Mouse (Mus musculus) testis, adult 2 months (tissue): ENCODE measurements around the gene Tsks.

Experiments used
- CTCF ChIP-seq: fragments of 200-500 bp; IDR thresholded peaks from 2 replicates; pipeline ENCODE4 v1.5.1; 2012; ENCODE audit warnings: low read depth, mild to moderate bottlenecking, inconsistent platforms, low read length, moderate library complexity; ENCODE audit not compliant: control insufficient read depth, insufficient read depth, insufficient replicate concordance
- POLR2A ChIP-seq: fragments of 200-500 bp; IDR thresholded peaks from 2 replicates; pipeline ENCODE4 v1.6.1; 2012; ENCODE audit warnings: low read depth, mild to moderate bottlenecking, inconsistent platforms, low read length, moderate library complexity; ENCODE audit not compliant: control insufficient read depth

- TF ChIP-seq CTCF (no peak), POLR2A (no peak)
Observed at GRCm38 (mm10) chr7:44895206-44895592, 47.8 kb upstream of the Tsks start.
